Mouse (Mus musculus) G1E (cell line): ENCODE measurements around the gene Hormad2.

Source experiments
- CTCF ChIP-seq: IDR thresholded peaks from 2 replicates; pipeline ENCODE4 v1.5.1; 2012; ENCODE audit warnings: low read depth, low read length, inconsistent platforms, mixed read lengths
- GATA1 ChIP-seq: IDR thresholded peaks from 2 replicates; pipeline ENCODE4 v1.6.1; 2012; ENCODE audit warnings: borderline replicate concordance, low read length, inconsistent platforms, mixed read lengths
- GATA2 ChIP-seq: IDR thresholded peaks from 2 replicates; pipeline ENCODE4 v1.6.1; 2012; ENCODE audit warnings: low read depth, low read length, inconsistent platforms, borderline replicate concordance
- POLR2AphosphoS5 ChIP-seq: IDR thresholded peaks from 2 replicates; pipeline ENCODE4 v1.6.1; 2012; ENCODE audit warnings: low read depth, low read length, inconsistent platforms; ENCODE audit not compliant: insufficient replicate concordance
- TAL1 ChIP-seq: conservative IDR thresholded peaks from 2 replicates; pipeline ENCODE4 v1.6.1; 2012; ENCODE audit warnings: low read depth, low read length, inconsistent platforms, mixed read lengths

- TF ChIP-seq TAL1 (no peak), CTCF (no peak), GATA1 (no peak), POLR2AphosphoS5 (no peak), GATA2 (no peak)
Measured at GRCm38 (mm10) chr11:4488367-4488766, 47.5 kb upstream of the Hormad2 start.
